Mouse (Mus musculus) MEL-GATA-1-ER (cell line): ENCODE measurements around the gene Gm45799.

ENCODE experiments used
- DNase-seq: peaks from one replicate; pipeline ENCODE4 v3.0.0-alpha.2; 2012; ENCODE audit warnings: low read depth; ENCODE audit errors: extremely low read depth

Gene Gm45799

GRCm38 (mm10) chr7:105640233-105640893, at the start of gene Gm45799, which contains the start of gene Arfip2:
Gene Gm45799 (plus strand): TSS chr7:105640552.
Gene Arfip2 (minus strand): TSS chr7:105640416.
- DNase-seq, result peak; percentile 96

DNA sequence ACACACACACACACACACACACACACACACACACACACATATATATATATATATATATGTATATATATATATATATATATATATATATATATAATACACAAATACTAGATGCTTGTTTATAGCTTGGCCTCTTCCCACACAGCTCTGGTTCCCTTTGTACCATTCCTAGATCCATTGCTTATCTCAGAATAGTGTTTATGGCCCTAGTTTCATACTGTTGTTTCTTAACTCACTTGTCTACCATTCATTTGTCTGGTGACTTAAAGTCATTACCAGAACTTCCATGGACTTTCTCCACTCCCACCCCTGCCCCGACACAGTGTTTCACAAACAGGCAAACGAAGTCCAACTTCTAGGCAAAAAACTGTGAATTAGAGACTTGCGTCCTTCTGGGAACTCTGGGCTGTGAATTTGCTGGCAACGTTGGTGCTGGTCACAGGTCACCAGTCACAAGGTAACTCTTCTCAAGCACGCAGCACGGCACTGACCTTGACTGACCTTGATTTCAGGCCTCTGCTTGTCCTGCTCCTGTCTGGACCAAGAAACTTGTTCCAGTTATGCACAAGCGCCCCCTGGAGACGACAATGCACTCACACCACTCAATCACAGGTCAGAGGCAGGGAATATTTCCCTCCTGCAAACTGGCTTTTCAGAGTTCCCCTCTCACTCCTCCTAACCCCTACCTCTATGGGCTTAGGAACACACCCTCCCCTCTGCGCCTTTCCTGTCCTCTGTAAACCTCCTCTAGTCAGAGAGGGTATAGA, 37.3 kb upstream of the Gm45799 start:
- DNase-seq, result peak; percentile 21

DNA sequence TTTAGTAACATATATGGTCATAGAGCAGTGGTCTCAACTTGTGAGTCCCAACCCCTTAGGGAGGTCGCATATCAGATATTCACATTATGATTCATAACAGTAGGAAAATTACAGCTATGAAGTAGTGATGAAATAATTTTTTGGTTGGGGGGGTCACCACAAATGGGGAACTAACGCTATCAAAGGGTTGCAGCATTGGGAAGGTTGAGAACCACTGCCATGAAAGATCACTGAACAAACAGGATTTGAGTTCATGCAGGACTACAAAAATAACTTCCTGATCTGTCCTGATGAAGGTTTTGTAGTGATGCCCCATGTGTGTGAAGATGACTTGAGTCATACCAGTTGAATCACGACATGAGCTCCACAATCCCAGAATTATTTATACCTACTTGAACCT, 31.9 kb upstream of the Gm45799 start:
- peak; percentile 80 for DNase-seq

DNA sequence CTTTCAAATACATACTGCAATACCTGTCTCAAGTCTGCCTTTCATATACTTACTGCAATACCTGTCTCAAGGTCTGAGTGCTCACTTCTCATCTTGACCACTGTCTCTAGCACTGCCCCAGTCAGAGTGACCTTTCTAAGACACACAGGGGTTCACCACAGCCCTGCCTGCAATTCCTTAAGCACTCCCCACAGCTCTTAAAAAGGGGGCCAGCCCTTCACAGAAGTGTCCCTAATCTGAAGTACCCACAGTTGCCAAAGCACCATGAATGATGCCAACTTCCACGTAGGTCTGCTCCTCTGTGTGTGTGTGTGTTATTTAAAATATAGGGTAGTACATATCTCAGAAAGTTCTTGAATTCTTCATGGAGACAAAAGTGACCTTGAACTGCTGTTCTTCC, 28.6 kb upstream of the Gm45799 start:
- no peak for DNase-seq

GRCm38 (mm10) chr7:105614400-105614799, 26.0 kb upstream of the Gm45799 start:
- no peak for DNase-seq

- DNase-seq, result no peak
These were observed 24.6 kb upstream of the Gm45799 start for GRCm38 (mm10) chr7:105615720-105616119.

DNA sequence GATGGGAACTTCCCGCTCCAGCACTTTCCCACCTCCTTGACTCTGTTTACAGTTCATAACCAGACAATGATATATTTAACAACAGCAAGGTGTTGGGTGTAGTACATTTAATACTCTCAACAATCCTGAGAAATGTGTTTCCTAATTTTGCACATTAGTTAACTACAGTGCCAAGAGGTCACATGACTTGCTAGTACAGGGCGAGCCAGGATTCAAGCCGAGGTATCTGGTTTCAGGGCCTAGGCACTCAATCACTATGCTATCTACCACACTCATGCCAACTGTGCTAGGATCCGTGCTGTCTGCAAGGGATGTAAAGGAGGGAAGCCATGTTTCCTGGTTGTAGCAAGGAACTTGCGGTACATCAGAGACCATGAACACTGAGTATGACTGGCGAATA, 23.8 kb upstream of the Gm45799 start:
- DNase-seq, result no peak

GRCm38 (mm10) chr7:105617810-105618209, 22.5 kb upstream of the Gm45799 start:
- DNase-seq, result no peak

DNA sequence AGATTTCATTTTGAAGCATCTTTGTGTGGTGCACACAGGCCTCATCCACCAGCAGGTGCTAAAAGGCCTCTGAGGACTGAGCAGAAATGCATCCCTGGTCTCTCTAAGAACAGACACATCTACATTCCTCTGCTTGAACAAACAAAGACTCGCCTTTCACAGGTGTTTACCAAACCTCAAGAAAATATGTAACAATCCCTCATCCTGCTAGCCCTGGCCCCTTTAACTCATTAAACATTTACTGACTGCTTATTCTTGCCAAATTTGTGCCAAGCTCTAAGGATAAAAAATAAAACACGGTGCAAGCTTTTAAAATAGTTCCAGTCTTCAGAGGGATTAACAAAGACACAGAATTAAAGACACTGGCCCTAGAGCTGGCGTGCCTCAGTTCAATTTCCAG, 20.7 kb upstream of the Gm45799 start:
- no peak for DNase-seq

GRCm38 (mm10) chr7:105621053-105621452, 19.3 kb upstream of the Gm45799 start:
- DNase-seq, result no peak

DNA sequence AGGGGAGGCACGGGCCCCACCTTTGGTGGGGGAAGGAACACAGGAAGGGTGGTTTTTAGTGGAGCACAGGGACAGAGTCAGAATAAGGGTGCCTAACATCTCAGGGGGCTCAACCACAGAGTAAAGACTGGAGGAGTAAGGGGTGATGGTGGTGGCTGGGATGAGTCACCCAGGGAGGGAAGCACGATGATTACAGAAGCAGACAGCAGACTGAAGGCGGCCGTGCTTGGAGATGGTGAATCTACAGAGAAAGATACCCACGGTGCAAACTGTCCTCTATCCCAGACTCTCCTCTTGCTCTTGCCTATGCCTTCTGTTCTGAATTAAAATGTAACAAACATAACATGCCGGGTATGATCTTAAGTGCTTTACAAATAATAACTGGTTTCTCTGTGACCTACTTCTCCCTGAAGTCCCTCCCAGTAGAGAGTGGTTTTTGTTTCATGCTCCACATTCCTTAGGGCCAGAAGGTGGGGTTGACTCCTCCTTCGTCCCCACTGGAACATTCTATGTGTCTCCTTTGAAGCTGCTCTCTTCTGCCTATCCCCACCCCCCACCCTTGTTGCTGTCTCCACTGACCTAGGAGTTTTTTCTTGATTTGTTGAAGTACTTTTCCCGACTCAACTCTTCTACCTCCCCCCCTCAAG, 18.6 kb upstream of the Gm45799 start:
- no peak for DNase-seq

GRCm38 (mm10) chr7:105625397-105625796, 15.0 kb upstream of the Gm45799 start:
- no peak for DNase-seq

DNA sequence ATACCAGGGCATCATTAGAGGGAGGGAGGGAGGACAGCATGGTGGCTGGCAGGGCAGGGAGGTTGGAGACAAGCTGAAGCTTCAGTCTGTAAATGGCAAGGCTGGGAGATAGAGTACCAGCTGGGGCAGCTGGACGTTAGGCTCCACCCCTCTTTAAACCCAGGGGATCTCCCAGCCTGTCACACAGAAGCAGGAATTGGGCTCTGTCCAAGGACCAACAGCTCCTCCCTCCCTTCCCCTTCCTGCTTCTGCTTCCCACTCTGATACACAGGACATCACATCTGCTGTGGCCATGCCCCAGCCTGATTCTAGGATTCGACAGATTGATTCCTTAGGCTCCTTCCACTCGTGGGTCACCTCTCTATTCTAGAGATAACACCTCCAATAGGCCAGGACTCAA, 11.7 kb upstream of the Gm45799 start:
- no peak for DNase-seq

DNA sequence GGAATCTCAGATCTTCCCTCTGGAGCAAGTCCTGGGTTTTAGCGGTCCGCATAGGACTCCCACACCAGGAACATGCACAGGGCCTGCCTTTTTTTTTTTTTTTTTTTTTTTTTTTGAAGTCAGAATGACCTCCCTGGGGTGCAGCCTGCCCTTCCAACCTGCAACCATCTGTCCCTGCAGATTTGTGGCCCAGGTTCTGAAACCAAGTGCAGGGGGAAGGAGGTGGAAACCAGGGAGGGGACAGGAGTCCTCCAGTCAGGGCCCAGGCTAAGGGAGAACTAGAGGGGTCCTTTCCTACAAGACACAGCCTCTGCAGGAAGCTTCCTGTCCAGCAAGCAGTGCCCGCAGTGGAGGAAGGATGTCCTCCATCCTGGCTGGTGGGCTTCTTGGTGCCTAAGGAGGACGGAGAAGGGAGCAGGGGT, 7.8 kb upstream of the Gm45799 start:
- no peak for DNase-seq

DNA sequence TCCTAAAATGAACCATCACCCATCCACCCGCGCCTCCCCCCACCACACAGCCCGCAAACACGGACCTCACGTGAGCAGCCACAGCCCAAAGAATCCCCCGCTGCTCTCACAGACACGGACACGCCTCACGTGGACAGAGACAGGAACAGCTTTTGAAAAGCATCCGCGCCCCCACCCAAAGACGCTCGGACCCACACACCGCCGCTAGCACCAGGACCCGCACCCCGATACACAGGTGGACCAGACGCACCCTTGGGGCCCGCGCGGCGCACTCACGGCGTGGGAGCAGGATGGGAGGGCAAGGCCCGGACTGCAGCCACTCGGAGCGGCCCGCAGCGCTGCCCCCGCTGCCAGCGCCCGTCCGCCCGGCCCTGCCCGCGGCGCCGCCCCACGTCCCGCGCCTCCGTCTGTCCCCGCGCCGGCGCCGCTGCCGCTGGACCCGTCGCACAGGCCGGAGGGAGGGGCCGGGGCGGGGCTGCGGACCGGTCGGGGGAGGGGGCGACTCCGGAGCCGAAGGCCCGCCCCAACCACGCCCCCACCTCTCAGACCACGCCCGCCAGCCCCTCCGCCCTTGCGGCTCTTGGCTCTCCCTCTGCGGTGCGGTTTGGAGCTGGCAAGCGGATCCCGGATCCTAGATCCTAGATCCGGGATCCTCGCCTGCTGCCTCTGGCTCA, 7.1 kb upstream of the Gm45799 start, which contains the start of gene Trim3:
Trim3 (minus strand) TSS at position 445 of the 674 bp plus-strand sequence.
- DNase-seq, result peak; percentile 39

GRCm38 (mm10) chr7:105633801-105634135, 6.6 kb upstream of the Gm45799 start:
- DNase-seq, result no peak

DNA sequence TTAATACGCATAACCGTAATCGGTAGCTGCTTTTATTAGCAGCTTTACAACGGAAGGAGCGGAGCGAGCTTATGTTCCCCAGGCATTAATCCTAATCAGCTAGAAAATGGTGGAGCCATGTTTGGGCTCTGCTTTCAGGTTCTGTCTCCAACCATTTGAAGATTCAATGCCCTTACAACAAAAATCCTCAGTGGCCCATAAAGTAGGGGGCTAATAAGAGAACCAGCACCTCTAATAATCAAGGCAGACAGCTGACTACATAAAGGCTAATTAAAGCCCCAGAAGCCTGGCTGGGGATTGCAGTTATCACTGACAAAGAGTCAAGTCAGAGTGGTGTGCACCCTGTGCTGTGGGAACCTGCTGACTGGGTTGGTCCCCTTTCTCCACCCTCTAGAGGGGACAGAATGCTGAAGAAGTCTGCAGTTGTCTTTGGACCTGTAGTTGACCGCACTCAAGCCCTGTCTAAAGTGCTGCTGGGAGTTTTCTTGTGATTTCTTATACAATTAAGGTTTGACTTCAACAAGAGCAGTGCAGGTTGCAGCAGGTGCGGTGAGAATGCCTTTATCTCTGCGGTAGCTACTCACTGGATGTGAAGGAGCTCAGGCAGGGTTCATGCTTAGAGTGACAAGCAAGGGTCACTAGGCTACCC, 6.0 kb upstream of the Gm45799 start:
- DNase-seq, result no peak

- DNase-seq, result no peak
These were observed 4.6 kb upstream of the Gm45799 start for GRCm38 (mm10) chr7:105635726-105636125.

GRCm38 (mm10) chr7:105638776-105639175, 1.6 kb upstream of the Gm45799 start:
- DNase-seq, result no peak

DNA sequence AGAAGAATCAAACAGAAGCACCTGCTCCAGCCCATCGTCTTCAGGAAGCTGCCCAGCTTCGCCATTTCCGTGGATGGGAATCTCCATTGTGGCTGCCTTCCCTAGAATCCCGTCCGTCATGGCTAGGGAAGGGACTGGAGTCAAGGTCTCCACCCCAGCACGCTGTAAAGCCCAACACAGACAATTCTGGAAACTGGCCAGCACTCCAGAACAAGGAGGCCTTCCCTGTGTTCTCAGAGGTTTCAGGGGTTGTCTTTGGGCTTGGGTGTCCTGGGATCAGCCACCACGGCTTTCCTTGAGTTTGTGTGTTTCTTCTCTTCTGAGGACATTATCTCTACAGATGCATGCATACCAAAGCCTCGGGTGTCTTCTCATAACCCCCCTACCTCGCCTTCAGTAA, 1.0 kb upstream of the Gm45799 start:
- DNase-seq, result no peak

GRCm38 (mm10) chr7:105639756-105640155, 596 bp upstream of the Gm45799 start, which contains the start of gene Timm10b:
Gene Timm10b (plus strand): TSS chr7:105640056.
- DNase-seq, result no peak
